Mouse (Mus musculus) forebrain, embryonic 14.5 days (tissue): ENCODE measurements around the gene Zfp773. TPM values are rescaled to one million over a fixed set of nuclear protein-coding genes. Genes with fewer than 3 reads are reported as not detected.
"Not testable (repeated sequence)": the region's sequence is repeated elsewhere in the genome, so short reads cannot be mapped to it uniquely, and the experiment has no call there.

ENCODE experiments used
- ATAC-seq: fragments of 200-750 bp; cut with Nextera tagmentation; 2 replicates; pipeline ENCODE4 v1.8.0; 2017; ENCODE audit warnings: mild to moderate bottlenecking, moderate library complexity
- DNase-seq: peaks from one replicate; pipeline ENCODE4 v3.0.0-alpha.2; 2015; ENCODE audit warnings: low spot score
- H3K27ac ChIP-seq: fragments of 300-500 bp; sonication (generic); 2 replicates; pipeline ENCODE4 v1.5.1; 2014; ENCODE audit warnings: low read depth, mild to moderate bottlenecking, control low read depth, low read length, moderate library complexity
- H3K27me3 ChIP-seq: fragments of 300-500 bp; sonication (generic); replicated peaks from 2 replicates; pipeline ENCODE4 v1.6.1; 2014; ENCODE audit warnings: low read length, control low read depth, mixed read lengths; ENCODE audit not compliant: control insufficient read depth, insufficient read depth
- H3K36me3 ChIP-seq: fragments of 300-500 bp; sonication (generic); 2 replicates; pipeline ENCODE4 v1.6.1; 2014; ENCODE audit warnings: low read length, control low read depth; ENCODE audit not compliant: control insufficient read depth, insufficient read depth
- H3K4me1 ChIP-seq: fragments of 300-500 bp; sonication (generic); 2 replicates; pipeline ENCODE4 v1.6.1; 2014; ENCODE audit warnings: antibody characterized with exemption, low read length, control low read depth; ENCODE audit not compliant: control insufficient read depth, insufficient read depth
- H3K4me2 ChIP-seq: fragments of 300-500 bp; sonication (generic); 2 replicates; pipeline ENCODE4 v1.6.1; 2014; ENCODE audit warnings: mild to moderate bottlenecking, control low read depth, low read length
- H3K4me3 ChIP-seq: fragments of 300-500 bp; sonication (generic); 2 replicates; pipeline ENCODE4 v1.5.1; 2014; ENCODE audit warnings: low read depth, low read length, control low read depth
- H3K9ac ChIP-seq: fragments of 300-500 bp; sonication (generic); 2 replicates; pipeline ENCODE4 v1.6.1; 2014; ENCODE audit warnings: mild to moderate bottlenecking, low read length, control low read depth, moderate library complexity
- H3K9me3 ChIP-seq: fragments of 300-500 bp; sonication (generic); replicated peaks from 2 replicates; pipeline ENCODE4 v1.6.1; 2016; ENCODE audit warnings: low read length, control low read depth, mixed read lengths; ENCODE audit not compliant: control insufficient read depth
- WGBS: fragments of 180-500 bp; shearing (Covaris S2); extraction: QIAGEN DNeasy Blood & Tissue Kit; methylation state at CpG from one replicate; pipeline ENCODE4 v1.1.7; 2014; 5-methylcytosine and 5-hydroxymethylcytosine counted together
- polyA plus RNA-seq: library from polyadenylated mRNA; unstranded; fragments of >200 nt; fragmentation: Nextera tagmentation; extraction: Ambion mirVana; gene quantifications from 2 replicates; pipeline ENCODE4 v1.2.1, GENCODE M21; 2014

The Zfp773 gene
- polyA plus RNA-seq: 11.3 and 13.7 TPM in 2 replicates

- no peaks in the 10 kb centered on the region for H3K4me1 ChIP-seq
- H3K4me2 ChIP-seq: peak within 1 kb of the TSS; percentile 65
- peak within 1 kb of the TSS; percentile 48 for H3K4me3 ChIP-seq
- ATAC-seq (peak; percentile 97), DNase-seq (peak; percentile 90)
- peak within 1 kb of the TSS; percentile 75 for H3K9ac ChIP-seq
- no peaks in the 10 kb centered on the region for H3K27me3 ChIP-seq
- H3K9me3 ChIP-seq: no peaks in the 10 kb centered on the region
- H3K36me3 ChIP-seq: peaks cover 18% of the 10 kb centered on the region
- H3K27ac ChIP-seq: peak within 1 kb of the TSS; percentile 76
- WGBS: 7% methylated on average over 16 of the region's 16 CpGs
Measured at GRCm38 (mm10) chr7:7136379-7136866, at the start of gene Zfp773. Zfp773 (minus strand) TSS chr7:7136755.

DNA sequence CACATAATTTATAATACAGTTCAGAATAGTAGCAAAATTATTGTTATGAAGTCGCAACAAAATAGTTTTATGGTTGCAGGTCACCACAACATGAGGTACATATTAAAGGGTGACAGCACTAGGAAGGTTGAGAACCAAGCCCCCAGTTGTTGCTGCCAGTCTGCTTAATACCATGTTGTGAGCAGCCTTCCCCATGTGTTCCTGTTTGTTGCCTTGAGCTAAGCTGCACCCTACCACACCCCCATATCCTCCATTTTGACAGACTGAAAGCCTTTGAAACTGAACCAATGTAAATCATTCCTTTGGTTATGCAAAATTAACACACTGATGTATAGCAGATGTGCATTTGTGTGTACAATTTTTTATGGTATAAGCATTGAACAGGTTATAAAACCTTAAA, 49.3 kb upstream of the Zfp773 start:
- Histone ChIP-seq H3K27me3 (no peaks in the 10 kb centered on the region), H3K9me3 (no peaks in the 10 kb centered on the region), H3K4me3 (no peak overlapping the region), H3K36me3 (peaks cover 22% of the 10 kb centered on the region), H3K4me2 (no peak overlapping the region), H3K27ac (no peak overlapping the region), H3K4me1 (no peaks in the 10 kb centered on the region), H3K9ac (no peak overlapping the region)
- ATAC-seq (no peak), DNase-seq (no peak)
- WGBS: 90% methylated on average over 1 of the region's 1 CpGs

DNA sequence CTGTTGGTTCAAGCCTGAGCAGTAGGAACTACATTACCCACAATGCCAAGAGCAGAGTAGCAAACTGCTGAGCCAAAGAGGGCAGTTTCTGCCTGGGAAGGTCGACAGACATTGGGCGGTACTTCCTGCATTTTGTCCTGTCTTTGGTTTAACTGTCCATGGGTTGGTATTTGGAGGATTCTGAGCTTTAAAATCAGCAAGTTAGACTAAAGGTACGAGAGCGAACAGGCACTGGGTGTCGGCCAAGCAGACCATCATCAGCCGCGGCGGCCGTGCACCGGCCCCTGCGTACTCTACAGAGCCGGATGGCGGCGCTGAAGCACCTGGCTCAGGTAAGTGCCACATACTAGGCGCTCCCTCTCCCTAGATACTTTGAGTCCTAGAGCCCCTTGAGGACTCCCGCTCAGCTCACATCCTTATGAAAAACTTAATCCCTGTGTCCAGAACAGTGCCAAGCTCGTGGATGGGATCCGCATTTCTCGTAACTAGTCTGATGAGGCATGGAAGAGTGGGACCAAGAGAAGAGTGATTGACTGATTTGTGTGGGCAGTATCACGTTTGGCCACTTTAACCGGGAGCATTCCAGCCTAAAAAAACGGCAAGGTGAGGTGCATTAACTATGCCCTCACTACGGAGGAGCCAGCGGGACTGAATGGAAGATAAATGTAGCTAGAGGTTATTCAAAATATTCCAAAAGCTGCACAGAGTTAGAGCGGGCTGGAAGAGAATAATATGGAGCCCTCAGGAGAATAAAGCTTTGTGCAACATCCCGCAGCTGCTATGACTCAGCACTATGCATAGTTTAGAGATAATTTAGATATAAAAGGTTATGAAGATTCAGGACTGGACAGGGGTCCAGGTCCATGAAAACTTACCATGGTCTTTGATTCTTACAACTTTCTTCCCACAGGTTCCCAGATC, 34.9 kb upstream of the Zfp773 start, which contains the start of gene Zfp418:
Gene Zfp418 (plus strand): TSS at position 104 of the 921 bp plus-strand sequence.
- DNase-seq (peak; percentile 92), ATAC-seq (peak; percentile 98)
- Histone ChIP-seq H3K9ac (peak within 1 kb of the TSS; percentile 66), H3K27ac (no peak within 1 kb of the TSS), H3K27me3 (no peaks in the 10 kb centered on the region), H3K4me3 (peak within 1 kb of the TSS; percentile 56), H3K4me2 (peak within 1 kb of the TSS; percentile 64), H3K9me3 (no peaks in the 10 kb centered on the region), H3K36me3 (peaks cover 13% of the 10 kb centered on the region), H3K4me1 (peaks cover 4% of the 10 kb centered on the region; the same call in 1 of the 2 replicates)
- 2% methylated on average over 26 of the region's 26 CpGs for WGBS

DNA sequence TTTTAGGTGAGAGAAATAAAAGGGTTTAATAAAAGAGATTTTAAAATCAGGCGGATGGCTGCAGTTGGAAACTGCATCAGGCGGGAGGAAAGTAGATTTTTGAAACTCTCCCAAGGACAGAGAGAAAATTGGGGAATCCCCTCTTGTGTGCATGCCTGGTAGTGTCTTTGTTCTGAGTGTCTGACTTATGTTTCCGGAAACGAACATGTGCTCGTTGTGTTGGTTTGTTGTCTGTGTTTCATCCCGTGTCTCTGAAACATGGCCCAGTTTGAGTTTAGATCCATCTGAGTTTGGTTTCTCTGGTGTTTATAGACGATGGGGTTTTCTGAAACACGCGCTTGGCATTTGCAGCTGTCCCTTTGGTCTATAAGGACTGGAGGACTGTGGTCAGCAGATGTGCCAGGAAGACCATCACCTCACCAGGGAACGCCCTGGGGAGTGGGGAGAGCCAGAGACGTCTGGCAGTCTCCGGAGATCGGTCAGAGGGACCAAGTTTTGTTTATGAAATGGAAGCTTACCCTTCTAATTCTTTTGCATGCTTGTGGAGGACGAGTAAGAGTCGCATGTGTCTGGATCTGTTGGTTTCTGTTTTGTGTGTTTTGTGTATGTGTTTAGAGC, 9.5 kb upstream of the Zfp773 start:
- Histone ChIP-seq H3K36me3 (no peaks in the 10 kb centered on the region), H3K27me3 (no peaks in the 10 kb centered on the region), H3K9ac (no peak overlapping the region), H3K27ac (no peak overlapping the region), H3K4me1 (no peaks in the 10 kb centered on the region), H3K4me2 (no peak overlapping the region), H3K9me3 (no peaks in the 10 kb centered on the region), H3K4me3 (no peak overlapping the region)
- ATAC-seq (no peak), DNase-seq (no peak)
- WGBS: 92% methylated on average over 15 of the region's 15 CpGs

DNA sequence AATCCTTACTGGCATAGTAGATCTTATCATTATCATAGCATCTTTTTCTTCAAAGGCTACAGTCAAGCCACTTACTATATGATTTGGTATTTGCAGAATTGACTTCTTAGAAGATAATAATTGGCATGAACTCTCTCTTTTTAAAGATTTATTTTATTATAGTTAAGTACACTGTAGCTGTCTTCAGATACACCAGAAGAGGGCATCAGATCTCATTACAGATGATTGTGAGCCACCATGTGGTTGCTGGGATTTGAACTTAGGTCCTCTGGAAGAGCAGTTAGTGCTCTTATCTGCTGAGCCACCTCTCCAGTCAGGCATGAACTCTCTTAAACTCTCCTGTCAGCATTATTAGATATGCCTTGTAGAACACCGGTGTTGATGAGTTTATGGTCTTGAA, 7.7 kb upstream of the Zfp773 start:
- Histone ChIP-seq H3K36me3 (no peaks in the 10 kb centered on the region), H3K4me1 (no peaks in the 10 kb centered on the region), H3K27me3 (no peaks in the 10 kb centered on the region), H3K4me2 (no peak overlapping the region), H3K4me3 (no peak overlapping the region), H3K9me3 (no peaks in the 10 kb centered on the region), H3K9ac (no peak overlapping the region), H3K27ac (no peak overlapping the region)
- no peak for DNase-seq
- WGBS: 97% methylated on average over 1 of the region's 1 CpGs
- no peak for ATAC-seq

GRCm38 (mm10) chr7:7132751-7133150, 3.8 kb downstream of the Zfp773 start:
- Histone ChIP-seq H3K27me3 (no peaks in the 10 kb centered on the region), H3K4me3 (no peak overlapping the region), H3K4me2 (no peak overlapping the region), H3K4me1 (no peaks in the 10 kb centered on the region), H3K36me3 (peaks cover 25% of the 10 kb centered on the region), H3K27ac (no peak overlapping the region), H3K9ac (no peak overlapping the region), H3K9me3 (no peaks in the 10 kb centered on the region)
- ATAC-seq: no peak
- WGBS: 67% methylated on average over 8 of the region's 8 CpGs
- no peak for DNase-seq

GRCm38 (mm10) chr7:7130491-7131124, 5.9 kb downstream of the Zfp773 start:
- WGBS: 95% methylated on average over 14 of the region's 15 CpGs
- peaks cover 25% of the 10 kb centered on the region for H3K36me3 ChIP-seq
- ATAC-seq: not testable (repeated sequence)

GRCm38 (mm10) chr7:7121602-7121980, 15.0 kb downstream of the Zfp773 start:
- H3K4me3 ChIP-seq: peak overlapping the region; percentile 60
- peaks cover 7% of the 10 kb centered on the region for H3K4me1 ChIP-seq
- no peaks in the 10 kb centered on the region for H3K9me3 ChIP-seq
- H3K9ac ChIP-seq: no peak overlapping the region
- peak overlapping the region; percentile 64 for H3K4me2 ChIP-seq
- ATAC-seq (no peak; the same call in 1 of the 2 replicates), DNase-seq (no peak)
- H3K27me3 ChIP-seq: no peaks in the 10 kb centered on the region
- no peak overlapping the region for H3K27ac ChIP-seq
- 55% methylated on average over 6 of the region's 6 CpGs for WGBS
- H3K36me3 ChIP-seq: peaks cover 17% of the 10 kb centered on the region

More at GRCm38 (mm10) chr7:7130491-7131124, 5.9 kb downstream of the Zfp773 start:
- not testable (repeated sequence) for H3K9ac ChIP-seq, DNase-seq, H3K4me3 ChIP-seq, H3K9me3 ChIP-seq, H3K27ac ChIP-seq, H3K4me2 ChIP-seq, H3K4me1 ChIP-seq, H3K27me3 ChIP-seq
